Mouse (Mus musculus): ENCODE measurements around the gene A1bg. TPM values are rescaled to one million over a fixed set of nuclear protein-coding genes. Genes with fewer than 3 reads are reported as not detected.

The A1bg gene
- polyA plus RNA-seq, 1 experiment from 2014 or later: not detected

Other genes with a start within 250 kb of the A1bg start
- gene Fam84b, start 69.2 kb downstream of the A1bg start, polyA plus RNA-seq (2014; fragmentation: Nextera tagmentation; extraction: Ambion mirVana): 9.5 and 9.9 TPM in 2 replicates

Data from embryonic facial prominence, embryonic 14.5 days (tissue).